Mouse (Mus musculus): ENCODE measurements around the gene Pparg. TPM values are rescaled to one million over a fixed set of nuclear protein-coding genes. Genes with fewer than 3 reads are reported as not detected.

Pparg gene
- polyA plus RNA-seq, 1 experiment from 2014 or later = 0.39 TPM

DNA sequence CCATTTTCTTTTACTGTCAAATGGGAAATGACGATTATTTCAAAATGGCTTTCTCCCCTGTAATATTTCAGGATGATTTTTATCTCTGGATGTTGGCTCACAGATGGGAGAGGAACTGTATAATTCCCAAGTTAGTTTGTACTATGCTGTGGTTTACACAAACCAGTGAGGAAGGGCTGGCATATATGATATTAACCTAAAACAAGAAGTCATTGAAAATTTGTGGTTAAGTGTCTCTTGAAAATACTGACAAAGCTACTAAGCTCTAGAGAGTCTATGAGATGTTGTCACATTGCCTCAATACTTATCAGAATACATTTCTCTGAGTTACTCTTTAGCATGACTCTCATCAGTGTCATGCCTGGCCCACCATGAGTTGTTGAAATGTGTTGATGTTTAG lies 73.3 kb downstream of the Pparg start:
- H3K27me3 ChIP-seq (ENCODE audit: low read depth, poor library complexity, severe bottlenecking) = no peaks in the 10 kb centered on the region
- no peaks in the 10 kb centered on the region for H3K36me3 ChIP-seq
- H3K9me3 ChIP-seq (replicated peaks) = no peaks in the 10 kb centered on the region
- no peak for DNase-seq (ENCODE audit: low spot score)
- no peaks in the 10 kb centered on the region for H3K4me1 ChIP-seq
- 92% methylated on average over 1 of the region's 1 CpGs for WGBS
- H3K4me3 ChIP-seq = no peak overlapping the region
- no peak overlapping the region for H3K27ac ChIP-seq

DNA sequence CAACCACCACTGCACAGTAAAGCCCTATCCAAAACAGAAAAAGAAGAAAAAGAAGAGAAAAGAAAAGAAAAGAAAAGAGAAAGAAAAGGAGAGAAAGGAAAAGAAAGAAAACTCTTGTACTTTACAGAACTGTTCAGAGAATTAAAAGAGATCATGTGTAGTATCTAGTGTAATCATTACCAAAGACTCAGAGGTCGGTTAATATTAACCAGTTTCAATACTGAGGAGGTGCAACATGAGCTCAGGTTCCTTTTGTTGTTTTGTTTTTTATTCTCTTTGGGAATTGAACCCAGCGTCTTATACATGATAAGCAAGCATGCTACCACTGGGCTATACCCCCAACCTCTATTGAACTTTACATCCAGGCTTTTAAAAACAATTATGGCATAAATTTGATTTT lies 74.1 kb downstream of the Pparg start:
- H3K36me3 ChIP-seq = no peaks in the 10 kb centered on the region

DNA sequence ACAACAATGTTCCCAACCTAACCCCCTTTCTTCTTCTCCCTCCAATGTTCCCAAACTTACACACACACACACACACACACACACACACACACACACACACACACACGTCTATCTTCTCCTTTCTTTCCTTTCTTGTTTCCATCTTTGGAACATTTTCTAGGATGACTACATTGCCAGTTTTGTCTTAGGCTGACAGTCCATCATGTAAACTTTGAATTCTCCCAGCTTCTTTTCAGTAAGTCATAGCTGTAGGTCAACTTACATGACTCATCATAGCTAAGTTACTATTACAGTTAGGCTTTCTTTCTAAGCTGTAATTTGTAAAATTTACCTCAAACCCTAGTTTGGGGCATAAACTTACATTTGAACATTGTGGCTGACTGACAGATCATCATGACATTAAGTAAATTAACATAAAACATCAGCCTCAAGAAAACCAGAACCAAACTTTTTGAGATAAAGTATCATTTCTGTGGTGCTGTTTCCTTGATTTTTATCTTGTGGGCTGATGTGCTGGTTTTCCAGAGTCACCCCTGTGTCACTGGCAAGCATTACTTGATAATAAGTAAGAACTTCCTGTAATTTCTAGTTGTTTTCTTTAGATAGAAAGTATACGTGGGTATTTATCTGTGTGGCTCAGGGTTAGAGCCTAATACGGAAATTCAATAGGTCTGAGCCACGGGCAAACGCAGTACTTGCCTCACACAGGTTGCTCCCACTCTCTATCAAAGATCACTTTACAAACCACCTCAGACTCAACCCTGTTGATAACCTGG lies 79.7 kb downstream of the Pparg start:
- H3K4me3 ChIP-seq = no peak overlapping the region
- no peaks in the 10 kb centered on the region for H3K4me1 ChIP-seq
- H3K27ac ChIP-seq = no peak overlapping the region
- DNase-seq (ENCODE audit: low spot score) = no peak
- no peaks in the 10 kb centered on the region for H3K36me3 ChIP-seq
- WGBS = 81% methylated on average over 5 of the region's 5 CpGs
- H3K9me3 ChIP-seq (replicated peaks) = no peaks in the 10 kb centered on the region
- H3K27me3 ChIP-seq (ENCODE audit: low read depth, poor library complexity, severe bottlenecking) = no peaks in the 10 kb centered on the region

More for the DNA sequence above, 74.1 kb downstream of the Pparg start:
- Histone ChIP-seq H3K9me3 (replicated peaks) (no peaks in the 10 kb centered on the region), H3K4me3 (no peak overlapping the region), H3K4me1 (no peaks in the 10 kb centered on the region), H3K27ac (no peak overlapping the region), H3K27me3 (ENCODE audit: low read depth, poor library complexity, severe bottlenecking) (no peaks in the 10 kb centered on the region)
- WGBS = 90% methylated on average over 2 of the region's 2 CpGs
- no peak for DNase-seq (ENCODE audit: low spot score)

DNA sequence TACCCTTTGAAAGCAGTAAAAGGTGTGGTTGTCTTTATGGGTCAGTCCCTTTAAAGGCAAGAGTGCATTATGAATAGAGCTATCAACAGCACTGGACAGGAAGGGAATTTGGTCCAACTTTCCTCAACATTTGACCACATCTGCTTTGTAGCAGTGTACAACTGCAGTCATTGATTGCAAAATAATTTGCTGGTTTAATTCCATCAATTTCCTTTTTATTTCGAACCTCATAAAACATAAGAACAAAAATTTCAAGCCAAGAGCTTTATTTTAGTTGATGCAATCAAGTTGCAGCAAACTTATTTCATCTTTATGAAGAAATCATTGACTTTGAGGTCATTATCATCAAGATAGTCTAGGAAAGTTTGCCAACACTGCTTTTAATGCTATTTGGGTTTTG lies 91.8 kb downstream of the Pparg start:
- Histone ChIP-seq H3K36me3 (no peaks in the 10 kb centered on the region), H3K27me3 (ENCODE audit: low read depth, poor library complexity, severe bottlenecking) (no peaks in the 10 kb centered on the region), H3K4me1 (no peaks in the 10 kb centered on the region), H3K27ac (no peak overlapping the region), H3K9me3 (replicated peaks) (no peaks in the 10 kb centered on the region), H3K4me3 (no peak overlapping the region)
- DNase-seq (ENCODE audit: low spot score) = no peak
- WGBS = 86% methylated on average over 1 of the region's 1 CpGs

GRCm38 (mm10) chr6:115462743-115463337 lies 102.1 kb downstream of the Pparg start:
- no peak overlapping the region for H3K4me3 ChIP-seq
- 85% methylated on average over 16 of the region's 16 CpGs for WGBS
- no peaks in the 10 kb centered on the region for H3K36me3 ChIP-seq
- no peak overlapping the region for H3K27ac ChIP-seq
- DNase-seq (ENCODE audit: low spot score) = no peak
- H3K9me3 ChIP-seq (replicated peaks) = no peaks in the 10 kb centered on the region
- H3K27me3 ChIP-seq (ENCODE audit: low read depth, poor library complexity, severe bottlenecking) = no peaks in the 10 kb centered on the region
- no peaks in the 10 kb centered on the region for H3K4me1 ChIP-seq

DNA sequence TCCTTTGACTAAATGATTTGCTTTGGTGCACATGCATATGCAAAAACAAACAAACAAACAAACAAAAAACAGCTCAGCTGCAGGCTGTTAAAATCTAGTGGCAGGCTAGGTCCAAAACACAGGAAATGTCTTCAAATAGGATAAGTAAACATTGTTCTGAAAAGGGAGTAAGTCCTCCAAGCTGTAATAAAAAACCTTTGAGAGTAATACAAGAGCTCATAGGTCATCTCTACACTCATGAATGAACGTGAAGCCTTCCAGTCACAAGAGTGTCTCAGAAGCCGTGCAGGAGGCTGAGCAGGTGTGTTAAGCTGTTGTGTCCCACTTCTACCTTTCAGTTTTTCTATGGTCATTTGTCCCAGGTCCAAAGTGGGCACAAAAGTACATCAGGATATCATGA lies 102.6 kb downstream of the Pparg start:
- H3K4me3 ChIP-seq = no peak overlapping the region
- WGBS = 85% methylated on average over 2 of the region's 2 CpGs
- no peaks in the 10 kb centered on the region for H3K4me1 ChIP-seq
- no peak for DNase-seq (ENCODE audit: low spot score)
- H3K36me3 ChIP-seq = no peaks in the 10 kb centered on the region
- H3K27me3 ChIP-seq (ENCODE audit: low read depth, poor library complexity, severe bottlenecking) = no peaks in the 10 kb centered on the region
- no peaks in the 10 kb centered on the region for H3K9me3 ChIP-seq (replicated peaks)
- H3K27ac ChIP-seq = no peak overlapping the region

DNA sequence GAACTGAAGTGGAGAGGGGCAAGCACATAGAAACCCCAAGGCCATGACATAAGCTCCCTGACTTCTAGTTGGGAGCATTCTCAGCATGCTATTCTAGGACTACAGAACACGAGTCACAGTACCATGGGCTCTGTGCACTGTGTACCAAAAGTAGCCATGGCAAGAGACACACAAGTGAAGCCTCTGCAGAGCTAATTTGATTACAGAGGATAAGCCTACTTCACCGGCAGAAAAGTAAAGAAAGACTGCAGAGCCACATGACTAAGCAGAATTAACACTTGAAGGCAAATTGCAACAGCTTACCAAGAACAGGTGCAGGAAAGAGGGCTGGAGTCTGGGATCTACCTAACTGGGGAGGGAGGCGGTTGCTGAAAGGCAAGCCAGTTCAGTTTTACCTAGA lies 103.9 kb downstream of the Pparg start:
- H3K9me3 ChIP-seq (replicated peaks) = no peaks in the 10 kb centered on the region
- H3K36me3 ChIP-seq = no peaks in the 10 kb centered on the region
- no peak overlapping the region for H3K4me3 ChIP-seq
- WGBS = 52% methylated on average over 3 of the region's 3 CpGs
- no peak overlapping the region for H3K27ac ChIP-seq
- no peaks in the 10 kb centered on the region for H3K27me3 ChIP-seq (ENCODE audit: low read depth, poor library complexity, severe bottlenecking)
- no peaks in the 10 kb centered on the region for H3K4me1 ChIP-seq
- DNase-seq (ENCODE audit: low spot score) = no peak

DNA sequence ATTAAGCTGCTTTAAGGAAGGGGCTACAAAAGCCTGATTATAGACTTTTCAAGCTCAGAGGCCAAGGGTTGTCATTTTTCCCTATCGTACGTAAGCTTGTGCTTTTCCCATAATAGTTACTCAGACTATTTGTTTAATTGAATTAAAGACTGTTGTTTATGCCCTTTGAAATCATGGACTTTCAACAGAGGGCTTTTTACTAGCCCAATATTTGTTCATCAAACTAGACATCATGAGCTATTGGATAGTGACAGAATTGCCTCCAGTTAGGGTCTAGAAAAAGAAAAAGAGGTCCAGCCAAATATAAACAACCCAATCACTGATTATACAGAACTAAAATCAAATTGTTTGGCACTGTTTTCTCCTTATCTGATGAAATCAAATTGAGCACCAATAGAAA lies 104.7 kb downstream of the Pparg start:
- DNase-seq (ENCODE audit: low spot score) = no peak
- no peaks in the 10 kb centered on the region for H3K27me3 ChIP-seq (ENCODE audit: low read depth, poor library complexity, severe bottlenecking)
- H3K4me3 ChIP-seq = no peak overlapping the region
- H3K9me3 ChIP-seq (replicated peaks) = no peaks in the 10 kb centered on the region
- no peaks in the 10 kb centered on the region for H3K4me1 ChIP-seq
- no peaks in the 10 kb centered on the region for H3K36me3 ChIP-seq
- H3K27ac ChIP-seq = no peak overlapping the region
- 85% methylated on average over 2 of the region's 2 CpGs for WGBS

- Histone ChIP-seq H3K27ac (no peak overlapping the region), H3K9me3 (replicated peaks) (no peaks in the 10 kb centered on the region), H3K4me3 (no peak overlapping the region), H3K36me3 (no peaks in the 10 kb centered on the region), H3K27me3 (ENCODE audit: low read depth, poor library complexity, severe bottlenecking) (no peaks in the 10 kb centered on the region), H3K4me1 (no peaks in the 10 kb centered on the region)
- 34% methylated on average over 4 of the region's 4 CpGs for WGBS
- DNase-seq (ENCODE audit: low spot score) = no peak
Measured at GRCm38 (mm10) chr6:115465876-115466275, 105.1 kb downstream of the Pparg start.

DNA sequence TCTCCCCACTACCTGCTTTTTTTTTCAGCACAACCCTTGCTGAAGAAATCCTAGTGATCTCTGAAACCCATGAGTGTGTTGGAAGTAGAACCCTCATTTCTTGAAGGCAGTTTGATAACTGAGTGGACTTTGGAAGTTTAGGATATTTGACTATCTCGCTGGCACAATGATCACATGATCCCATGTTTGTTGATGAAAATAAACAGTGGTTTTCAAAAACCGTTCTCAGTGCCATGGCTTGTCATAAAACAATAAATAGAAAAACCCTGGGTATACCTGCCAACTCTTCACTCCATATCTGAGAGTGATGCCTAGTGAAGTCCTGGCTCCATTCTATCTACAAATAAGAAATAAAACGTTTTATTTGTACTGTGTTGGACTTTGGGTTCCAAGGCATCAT lies 105.8 kb downstream of the Pparg start:
- no peak overlapping the region for H3K27ac ChIP-seq
- DNase-seq (ENCODE audit: low spot score) = no peak
- H3K9me3 ChIP-seq (replicated peaks) = no peaks in the 10 kb centered on the region
- H3K4me3 ChIP-seq = no peak overlapping the region
- H3K36me3 ChIP-seq = no peaks in the 10 kb centered on the region
- no peaks in the 10 kb centered on the region for H3K4me1 ChIP-seq
- H3K27me3 ChIP-seq (ENCODE audit: low read depth, poor library complexity, severe bottlenecking) = no peaks in the 10 kb centered on the region
- 74% methylated on average over 3 of the region's 3 CpGs for WGBS

- Histone ChIP-seq H3K9me3 (replicated peaks) (no peaks in the 10 kb centered on the region), H3K36me3 (no peaks in the 10 kb centered on the region), H3K27ac (no peak overlapping the region), H3K4me1 (no peaks in the 10 kb centered on the region), H3K27me3 (ENCODE audit: low read depth, poor library complexity, severe bottlenecking) (no peaks in the 10 kb centered on the region), H3K4me3 (no peak overlapping the region)
- no peak for DNase-seq (ENCODE audit: low spot score)
- WGBS = 78% methylated on average over 3 of the region's 3 CpGs
Measured at GRCm38 (mm10) chr6:115469666-115470581, 109.2 kb downstream of the Pparg start.

DNA sequence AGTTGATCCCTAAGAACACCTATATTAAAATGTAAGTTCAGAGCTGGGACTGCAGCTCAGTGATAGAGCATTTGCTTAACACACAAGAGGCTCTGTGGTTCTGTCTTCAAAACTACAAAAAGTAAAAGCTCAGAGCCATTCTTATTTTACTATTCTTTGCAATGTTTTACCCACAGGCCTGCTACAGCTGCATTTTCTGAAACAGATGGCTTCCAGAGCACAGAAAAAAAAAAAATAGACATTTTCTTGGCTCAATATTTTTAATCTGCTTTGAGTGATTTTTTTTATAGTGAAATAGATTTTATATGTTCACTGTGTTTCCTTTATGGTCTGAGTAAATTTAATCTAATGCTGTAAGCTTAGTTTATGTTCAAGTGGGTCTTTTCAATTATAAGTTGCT lies 111.2 kb downstream of the Pparg start:
- DNase-seq (ENCODE audit: low spot score) = no peak
- Histone ChIP-seq H3K36me3 (no peaks in the 10 kb centered on the region), H3K4me1 (0 out of 2 replicates have a peak, but pooled peaks cover under 1% of the 10 kb centered on the region), H3K27ac (no peak overlapping the region), H3K4me3 (no peak overlapping the region), H3K9me3 (replicated peaks) (no peaks in the 10 kb centered on the region), H3K27me3 (ENCODE audit: low read depth, poor library complexity, severe bottlenecking) (no peaks in the 10 kb centered on the region)

- Histone ChIP-seq H3K4me1 (peaks cover 13% of the 10 kb centered on the region), H3K27ac (no peak overlapping the region), H3K4me3 (no peak overlapping the region), H3K27me3 (ENCODE audit: low read depth, poor library complexity, severe bottlenecking) (no peaks in the 10 kb centered on the region), H3K9me3 (replicated peaks) (no peaks in the 10 kb centered on the region), H3K36me3 (no peaks in the 10 kb centered on the region)
- WGBS = 64% methylated on average over 7 of the region's 7 CpGs
- DNase-seq (ENCODE audit: low spot score) = no peak
Measured at GRCm38 (mm10) chr6:115477081-115477695, 116.4 kb downstream of the Pparg start.
